Mouse (Mus musculus): ENCODE measurements at regions not wholly inside any gene's neighbourhood (a gene's known extent, or its start where the extent isn't known, plus 50 kb on each side); places are given as distances from the start of the nearest gene placed in this dataset.
"Not testable (repeated sequence)": the region's sequence is repeated elsewhere in the genome, so short reads cannot be mapped to it uniquely, and the experiment has no call there.

DNA sequence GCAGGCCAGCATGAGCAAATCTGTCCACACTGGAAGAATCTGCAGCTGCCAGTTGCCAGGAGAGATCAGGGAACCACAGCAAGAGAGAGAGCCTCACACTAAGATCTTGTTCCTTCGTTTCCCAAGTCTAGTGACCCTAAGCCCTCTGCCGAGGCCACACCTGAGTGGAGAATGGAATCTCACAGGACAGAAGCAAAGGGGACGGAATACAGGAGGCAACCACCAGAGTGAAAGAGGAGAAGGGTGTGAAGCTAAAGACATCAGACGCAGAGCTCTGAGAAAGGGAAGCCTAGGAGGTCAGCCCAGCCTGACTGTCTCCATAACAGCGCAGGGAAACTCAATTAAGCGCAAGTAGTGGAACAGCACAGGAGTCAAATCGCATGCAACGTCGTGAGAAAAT lies 75.0 kb downstream of the Suds3 start:
- in situ Hi-C loops (cut with MboI, MseI) = no loop called here

DNA sequence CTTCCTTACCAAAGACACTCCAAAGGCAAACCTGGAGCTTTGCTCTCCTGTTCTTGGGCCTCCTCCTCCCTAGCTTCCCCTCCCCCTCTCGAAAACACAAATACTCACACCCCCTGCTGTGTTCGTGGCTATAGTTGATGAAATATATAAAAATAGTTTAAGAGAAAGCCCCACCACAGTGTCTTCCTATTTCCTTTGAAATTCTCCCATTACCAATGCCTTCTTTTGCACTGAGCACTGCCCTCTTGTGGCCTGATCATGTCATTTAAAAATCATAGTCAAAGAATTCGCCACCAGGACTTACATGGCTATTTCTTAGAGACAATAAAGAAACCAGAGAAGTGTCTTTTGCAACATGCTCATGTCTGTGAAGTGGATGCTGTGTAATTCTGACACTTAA lies 78.7 kb downstream of the Suds3 start:
- in situ Hi-C loops (cut with MboI, MseI) = no loop called here

DNA sequence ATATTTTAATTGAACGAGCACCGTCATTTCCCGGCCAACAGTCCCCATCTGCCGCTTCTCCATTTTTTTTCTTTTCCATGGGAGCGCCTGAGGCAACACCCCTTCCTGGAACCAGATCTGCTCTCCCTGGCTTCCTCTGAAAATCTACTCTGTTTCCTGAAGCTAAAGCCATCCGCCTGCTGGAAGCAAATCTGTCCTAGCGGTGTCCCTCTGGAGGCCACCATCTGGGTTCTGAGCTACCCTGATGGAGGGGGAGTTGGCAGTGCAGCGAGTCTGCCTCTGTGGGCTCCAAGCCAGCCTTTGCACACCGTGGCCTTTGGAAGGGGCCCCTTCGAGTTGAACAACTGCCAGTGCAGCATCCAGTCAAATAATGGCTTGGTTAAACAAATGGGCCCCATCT lies 83.8 kb downstream of the Suds3 start:
- in situ Hi-C loops (cut with MboI, MseI) = no loop called here

DNA sequence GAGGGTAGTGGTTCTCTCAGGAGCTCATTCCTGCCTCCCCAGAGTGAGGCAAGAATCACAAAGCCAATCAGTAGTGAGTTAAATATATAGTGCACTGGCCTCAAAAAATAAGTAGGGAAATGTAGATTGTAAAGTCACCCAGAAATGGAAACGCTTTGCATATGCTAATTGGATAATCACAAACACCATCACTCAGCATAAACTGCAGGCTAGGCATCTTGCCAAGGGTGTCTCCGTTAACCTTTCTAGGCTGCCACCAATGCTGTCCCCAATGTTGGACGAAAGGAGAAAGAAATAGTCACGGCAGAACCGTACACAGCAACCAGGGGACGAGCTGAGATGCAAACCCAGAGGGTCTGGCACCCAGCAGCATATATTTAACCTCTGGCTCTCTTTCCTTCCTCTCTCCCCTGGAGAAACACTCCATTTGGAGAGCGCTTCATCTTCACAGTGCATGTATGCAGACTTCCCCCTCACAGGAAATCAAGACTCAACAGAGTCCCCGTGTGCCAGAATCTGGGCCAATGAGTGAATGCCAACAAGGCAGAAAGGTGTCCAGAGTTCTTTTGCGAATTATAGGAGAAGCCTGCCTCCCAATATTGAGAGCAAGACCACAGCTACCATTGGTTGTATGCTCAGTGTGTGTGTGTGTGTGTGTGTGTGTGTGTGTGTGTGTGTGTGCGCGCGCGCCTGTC lies 90.1 kb downstream of the Suds3 start:
- in situ Hi-C loops (cut with MboI, MseI) = no loop called here

DNA sequence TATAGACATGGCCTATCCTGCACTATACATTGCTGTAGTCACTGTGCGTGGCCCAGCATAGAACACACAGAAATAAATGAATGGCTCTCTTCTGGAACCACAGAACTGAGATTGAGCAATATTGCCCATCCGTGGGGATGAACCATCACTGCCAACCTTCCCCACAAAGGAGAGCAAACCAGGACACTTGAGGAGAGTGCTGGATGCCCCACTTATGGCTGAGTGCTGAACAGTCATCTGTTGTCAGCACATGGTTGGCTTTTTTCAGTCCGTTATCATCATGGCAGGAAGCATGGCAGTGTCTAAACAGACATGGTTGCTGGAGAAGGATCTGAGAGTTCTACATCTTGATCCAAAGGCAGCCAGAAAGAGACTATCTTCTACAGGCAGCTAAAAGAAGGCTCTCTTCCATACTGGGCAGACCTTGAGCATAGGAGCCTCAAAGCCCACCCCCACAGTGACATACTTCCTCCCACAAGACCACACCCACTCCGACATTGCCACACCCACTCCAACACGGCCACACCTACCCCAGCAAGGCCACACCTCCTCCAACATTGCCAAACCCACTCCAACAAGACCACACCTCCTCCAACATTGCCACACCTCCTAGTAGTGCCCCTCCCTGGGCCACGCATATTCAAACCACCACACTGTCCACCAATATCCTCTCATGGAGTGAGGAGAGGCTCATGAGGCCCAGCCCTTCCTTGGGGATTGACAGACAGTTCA lies 97.3 kb downstream of the Suds3 start:
- in situ Hi-C loops (cut with MboI, MseI) = no loop called here

DNA sequence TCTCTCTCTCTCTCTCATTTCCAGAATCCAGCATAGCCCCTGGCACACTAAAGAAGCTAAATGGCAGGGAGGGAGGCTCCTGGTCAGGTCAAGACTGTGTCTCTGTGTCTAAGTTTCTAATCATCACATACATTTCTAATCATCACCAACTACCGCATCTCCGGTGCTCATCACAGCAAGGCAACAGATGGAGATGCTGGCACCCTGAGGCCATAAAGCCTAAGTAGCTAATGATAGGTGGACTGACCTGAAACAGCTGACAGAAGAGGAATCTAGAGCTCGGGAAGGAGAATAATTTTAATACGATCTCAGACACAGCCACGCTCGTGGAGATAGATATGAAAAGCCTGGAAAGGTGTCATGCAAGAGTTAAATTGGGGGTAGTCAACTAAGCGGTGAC lies 104.8 kb downstream of the Suds3 start:
- in situ Hi-C loops (cut with MboI, MseI) = no loop called here

DNA sequence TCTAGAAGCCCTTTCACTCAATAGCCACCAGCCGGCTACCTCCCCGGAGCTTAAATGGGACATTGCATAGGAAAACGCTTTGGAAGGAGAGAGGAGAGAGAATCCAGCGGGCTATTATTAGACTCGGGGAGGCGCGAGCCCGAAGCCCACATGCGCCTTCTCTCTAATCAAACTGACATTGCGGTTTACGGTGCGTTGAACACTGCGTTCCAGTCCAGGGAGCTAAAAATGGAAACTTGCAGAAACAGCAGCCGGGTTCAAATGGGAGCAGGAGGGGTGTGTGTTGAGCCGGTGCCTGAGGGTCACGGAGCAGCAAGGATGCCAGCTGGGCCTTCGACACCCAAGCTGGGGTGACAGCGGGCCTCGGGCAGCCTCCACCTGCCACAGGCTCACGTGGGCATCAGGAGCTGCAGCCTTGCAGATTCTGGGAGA lies 115.1 kb downstream of the Suds3 start:
- in situ Hi-C loops (cut with MboI, MseI) = no loop called here

DNA sequence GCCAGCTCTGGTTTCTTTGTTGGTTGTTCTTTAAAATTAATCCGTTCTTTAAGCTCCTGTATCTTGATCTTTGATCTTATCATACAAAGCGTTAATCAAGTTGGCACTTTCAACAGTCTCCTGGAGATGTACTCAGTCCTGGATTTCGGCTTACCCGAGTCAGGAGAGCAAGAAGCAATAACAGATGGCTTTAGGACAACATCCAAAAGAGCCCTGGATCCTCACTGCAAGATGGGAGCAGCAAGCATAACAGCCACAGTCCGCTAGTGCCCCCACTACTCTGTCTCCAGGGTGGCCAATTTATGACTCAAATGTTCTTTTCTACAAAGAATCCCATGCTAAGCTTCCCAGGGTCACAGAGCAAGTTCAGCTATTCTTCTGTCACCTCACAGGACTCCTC lies 121.4 kb downstream of the Suds3 start:
- in situ Hi-C loops (cut with MboI, MseI) = no loop called here

DNA sequence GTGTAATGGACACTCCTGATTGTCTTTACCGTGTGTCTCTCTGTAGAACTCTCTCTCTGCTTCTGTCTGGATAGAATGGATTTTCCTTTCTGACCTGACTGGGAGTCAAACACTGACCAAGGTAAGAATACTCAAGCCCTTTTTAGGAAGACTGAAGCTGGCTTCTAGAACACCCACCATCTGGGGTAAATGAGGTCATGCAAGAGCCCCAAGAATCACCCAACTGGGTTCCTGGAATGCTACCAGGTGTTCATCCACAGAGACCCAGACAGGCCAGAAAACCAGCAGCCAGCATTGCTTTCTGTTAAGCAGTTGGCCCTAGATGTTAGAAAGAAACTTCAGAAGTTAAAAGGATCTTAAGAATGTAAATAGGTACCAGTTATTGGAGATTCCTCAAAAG lies 122.2 kb downstream of the Suds3 start:
- in situ Hi-C loops (cut with MboI, MseI) = no loop called here

DNA sequence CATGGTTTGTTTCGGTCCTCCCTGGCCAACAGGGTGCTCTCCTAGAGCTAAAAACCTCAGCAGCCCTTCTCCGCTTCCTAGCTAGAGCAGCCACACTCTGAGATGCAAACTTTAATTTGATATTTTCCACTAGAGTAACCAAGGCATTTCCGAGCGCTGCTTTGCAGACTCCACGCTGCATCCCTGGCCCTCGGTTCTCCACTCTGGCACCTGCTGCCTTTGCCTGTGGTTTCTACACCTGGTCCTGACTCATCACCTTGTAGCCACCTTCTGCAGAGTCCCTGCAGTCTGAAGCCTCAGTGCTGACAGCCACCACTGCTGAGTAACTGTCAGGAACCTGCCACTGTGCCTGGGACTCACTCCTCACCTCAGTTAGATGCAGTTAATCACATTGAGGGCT lies 124.5 kb downstream of the Suds3 start:
- in situ Hi-C loops (cut with MboI, MseI) = no loop called here

DNA sequence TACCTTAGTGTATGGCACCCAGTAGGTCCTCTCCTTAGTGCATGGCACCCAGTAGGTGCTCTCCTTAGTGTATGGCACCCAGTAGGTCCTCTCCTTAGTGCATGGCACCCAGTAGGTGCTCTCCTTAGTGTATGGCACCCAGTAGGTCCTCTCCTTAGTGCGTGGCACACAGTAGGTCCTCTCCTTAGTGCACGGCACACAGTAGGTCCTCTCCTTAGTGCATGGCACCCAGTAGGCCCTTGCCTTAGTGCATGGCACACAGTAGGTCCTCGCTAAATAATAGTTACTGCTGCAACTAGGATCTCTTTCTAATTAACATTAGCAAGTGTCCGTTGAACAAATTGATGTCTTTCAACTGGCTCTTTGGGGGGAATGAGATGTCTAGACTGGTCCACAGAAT lies 144.4 kb downstream of the Suds3 start:
- in situ Hi-C loops (cut with MboI, MseI) = not testable (repeated sequence)

DNA sequence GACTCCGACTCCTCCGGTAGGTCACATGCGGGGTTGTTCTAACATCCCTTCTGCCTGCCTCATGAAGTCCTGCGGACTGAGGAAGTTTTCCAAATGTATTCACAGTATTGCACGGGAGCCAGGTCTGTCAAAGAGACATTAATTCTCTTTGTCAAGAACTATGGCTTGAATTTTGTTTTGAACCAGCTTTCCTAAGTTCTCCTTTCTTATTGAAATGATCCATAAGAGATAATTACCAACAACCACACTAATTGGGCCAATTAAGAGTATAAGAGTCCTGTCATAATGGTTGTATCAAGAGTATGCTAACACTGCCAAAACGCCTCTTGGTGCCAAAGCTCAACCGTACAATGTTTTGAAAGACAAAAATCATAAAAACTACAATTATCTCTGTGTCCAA lies 151.7 kb downstream of the Suds3 start:
- in situ Hi-C loops (cut with MboI, MseI) = no loop called here

DNA sequence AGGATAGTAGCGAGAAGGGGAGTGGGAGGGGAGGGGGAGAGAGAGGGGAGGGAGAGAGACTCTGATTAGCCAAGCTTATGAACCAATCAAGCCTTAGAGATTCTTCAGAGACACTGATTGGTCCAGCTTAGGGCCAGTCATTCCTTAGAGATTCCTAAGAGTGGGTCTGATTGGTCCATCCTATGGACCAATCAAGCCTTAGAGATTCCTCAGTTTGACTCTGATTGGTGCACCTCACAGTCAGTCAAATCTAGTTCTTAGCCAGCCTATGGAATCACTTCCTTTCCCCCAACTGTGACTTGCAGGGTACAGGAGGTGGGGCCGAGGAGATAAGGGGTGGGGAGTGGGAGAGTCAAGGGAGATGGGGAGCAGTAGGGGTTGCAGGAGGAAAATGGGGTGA lies 152.8 kb downstream of the Suds3 start:
- in situ Hi-C loops (cut with MboI, MseI) = no loop called here

DNA sequence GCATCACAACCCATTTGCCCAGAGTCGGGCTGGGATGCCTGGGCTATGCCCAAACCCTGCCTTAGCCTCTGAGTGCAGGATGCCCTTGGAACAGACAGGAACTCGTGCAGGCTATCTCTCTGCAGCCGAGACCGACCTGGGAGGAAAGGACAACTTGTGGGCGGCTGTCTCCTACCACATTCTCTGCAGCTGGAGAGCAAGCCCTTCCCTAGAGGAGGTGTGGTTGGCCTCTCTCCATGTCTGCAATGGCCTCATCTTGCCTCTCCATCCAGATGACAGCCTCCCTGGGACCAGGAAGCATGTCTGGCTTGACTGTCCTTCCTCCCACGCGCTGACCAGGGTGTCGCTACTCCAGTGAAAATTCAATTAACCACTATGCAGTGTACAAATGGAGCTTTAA lies 155.9 kb downstream of the Suds3 start:
- in situ Hi-C loops (cut with MboI, MseI) = no loop called here

DNA sequence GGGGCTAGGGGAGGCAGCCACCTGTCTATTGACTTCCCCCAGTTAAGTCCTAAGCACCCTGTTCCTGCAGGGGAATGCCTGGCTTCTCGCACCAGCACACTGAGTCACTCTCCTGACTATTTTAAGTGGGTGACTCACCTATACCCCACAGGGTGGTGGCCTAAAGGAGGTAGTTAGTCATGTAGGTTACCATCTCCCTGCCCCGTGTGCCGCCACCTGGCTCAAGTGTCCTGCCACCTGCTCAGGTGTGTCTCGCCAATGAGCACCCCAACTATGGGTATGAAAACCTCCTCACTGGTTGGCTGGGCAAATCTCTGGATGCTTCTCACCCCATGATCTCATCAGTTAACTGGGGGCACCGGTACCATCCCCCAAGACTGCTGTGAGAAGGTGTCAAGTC lies 157.8 kb downstream of the Suds3 start:
- in situ Hi-C loops (cut with MboI, MseI) = no loop called here

DNA sequence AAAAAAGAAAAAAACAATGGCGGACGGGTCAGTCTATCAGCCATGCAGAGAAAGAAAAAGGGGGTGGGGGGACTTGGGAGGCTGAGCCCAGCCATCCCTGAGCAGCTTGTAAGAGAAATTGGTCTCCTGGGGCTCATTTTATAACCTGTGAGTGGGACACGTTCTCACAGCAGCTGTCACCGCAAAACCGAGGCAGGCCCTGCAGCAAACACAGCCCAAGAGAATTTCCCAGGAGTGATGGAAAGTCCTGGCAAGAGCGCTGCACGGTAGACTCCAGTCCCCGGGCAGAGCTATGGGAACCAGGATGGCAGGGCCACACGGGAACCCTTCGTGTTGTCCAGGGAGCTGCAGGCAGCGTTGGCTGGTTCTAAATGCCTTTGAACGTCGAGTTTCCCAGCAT lies 159.3 kb downstream of the Suds3 start:
- in situ Hi-C loops (cut with MboI, MseI) = no loop called here

DNA sequence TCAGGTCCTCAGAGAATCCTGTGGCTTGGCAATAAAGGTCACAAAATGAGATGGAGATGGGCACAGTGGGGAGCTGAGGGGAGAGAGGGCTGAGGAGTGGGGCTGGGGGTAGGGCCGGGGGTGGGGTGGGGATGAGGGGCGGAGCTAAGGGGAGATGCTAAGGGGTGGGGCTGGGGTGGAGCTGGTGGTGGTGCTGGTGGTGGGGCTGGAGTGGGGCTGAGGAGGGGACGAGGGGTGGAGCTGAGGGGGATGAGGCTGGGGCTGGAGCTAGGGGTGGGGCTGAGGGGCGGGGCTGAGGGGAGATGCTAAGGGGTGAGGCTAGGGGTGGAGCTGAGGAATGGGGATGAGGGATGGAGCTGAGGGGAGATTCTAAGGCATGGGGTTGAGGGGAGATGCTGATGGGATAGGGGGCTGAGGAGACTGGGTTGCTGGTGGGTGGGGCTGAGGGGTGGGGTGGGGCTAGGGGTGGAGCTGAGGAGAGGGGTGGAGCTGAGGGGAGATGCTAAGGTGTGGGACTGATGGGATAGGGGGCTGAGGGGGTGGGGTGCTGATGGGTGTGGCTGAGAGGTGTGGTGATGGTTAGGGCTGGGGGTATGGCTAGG lies 165.5 kb downstream of the Suds3 start:
- in situ Hi-C loops (cut with MboI, MseI) = no loop called here

DNA sequence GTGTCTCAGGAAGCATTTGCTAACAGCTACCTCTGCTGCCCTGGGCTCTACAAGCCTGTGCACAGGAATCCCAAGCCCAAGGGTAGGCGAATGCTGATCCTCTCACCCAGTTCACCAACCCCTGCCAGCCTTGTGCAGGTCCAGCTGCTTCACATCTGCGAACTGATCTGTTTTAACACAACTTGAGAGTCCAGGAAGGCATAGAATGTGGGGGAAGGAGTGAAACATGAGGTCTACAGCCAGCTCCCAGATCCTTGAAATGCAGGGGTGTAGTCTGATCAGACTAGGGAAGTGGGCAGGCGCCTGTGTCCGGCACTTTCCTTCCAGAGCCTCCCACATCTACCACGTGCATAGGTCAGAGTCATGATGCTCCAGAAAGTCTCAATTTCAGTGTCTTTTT lies 181.3 kb downstream of the Suds3 start:
- in situ Hi-C loops (cut with MboI, MseI) = no loop called here

DNA sequence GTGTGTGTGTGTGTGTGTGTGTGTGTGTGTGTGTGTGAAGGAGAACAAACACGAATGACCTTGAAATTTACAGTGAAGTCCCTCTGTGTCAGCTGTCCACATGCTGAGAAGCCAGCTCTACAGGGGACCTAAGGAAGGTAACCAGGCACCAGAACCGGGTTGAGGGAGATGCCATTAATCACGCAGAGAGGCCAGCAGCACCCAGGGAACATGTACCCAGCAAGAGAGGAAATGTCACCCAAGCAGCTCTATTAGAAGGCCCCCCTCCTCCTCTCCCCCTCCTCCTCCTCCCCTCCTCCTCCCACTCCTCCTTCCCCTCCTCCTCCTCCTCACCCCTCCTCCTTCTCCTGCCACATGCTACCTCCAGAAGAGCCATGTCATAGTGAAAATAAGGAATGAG lies 181.8 kb downstream of the Suds3 start:
- in situ Hi-C loops (cut with MboI, MseI) = no loop called here

DNA sequence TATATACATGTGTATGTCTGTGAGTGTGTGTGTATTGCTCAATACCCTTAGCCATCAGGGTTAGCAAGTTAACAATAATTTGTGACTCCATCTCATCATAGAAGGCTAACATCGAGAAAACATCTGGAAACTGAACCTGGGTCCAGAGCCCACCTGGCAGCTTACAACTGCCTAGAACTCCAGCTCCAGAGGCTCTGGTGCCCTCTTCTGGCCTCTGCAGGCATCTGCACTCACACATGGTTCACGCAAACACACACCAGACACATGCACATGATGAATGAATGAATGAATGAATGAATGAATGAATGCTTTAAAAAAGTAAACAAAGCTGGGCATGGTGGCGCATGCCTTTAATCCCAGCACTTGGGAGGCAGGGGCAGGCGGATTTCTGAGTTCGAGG lies 182.8 kb downstream of the Suds3 start:
- in situ Hi-C loops (cut with MboI, MseI) = no loop called here

DNA sequence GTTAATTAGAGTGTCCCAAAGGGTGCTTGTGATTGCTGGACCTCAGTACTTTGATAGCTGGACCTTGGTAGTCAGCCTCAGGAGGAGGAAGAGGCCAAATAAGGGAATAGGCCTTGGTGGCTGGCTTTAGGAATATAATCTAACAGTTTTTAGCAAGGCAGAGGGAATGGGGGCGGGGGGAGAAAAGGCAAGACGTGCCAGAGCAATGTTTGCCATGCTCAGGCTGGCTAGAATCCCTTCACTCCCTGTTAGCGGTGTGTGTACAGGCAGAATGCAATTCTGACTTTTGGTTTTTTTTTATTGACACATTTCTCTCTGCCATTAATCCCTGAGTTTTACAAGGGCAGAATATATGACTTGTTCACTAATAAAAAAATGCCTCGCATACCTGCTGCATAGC lies 192.2 kb downstream of the Suds3 start:
- in situ Hi-C loops (cut with MboI, MseI) = no loop called here

DNA sequence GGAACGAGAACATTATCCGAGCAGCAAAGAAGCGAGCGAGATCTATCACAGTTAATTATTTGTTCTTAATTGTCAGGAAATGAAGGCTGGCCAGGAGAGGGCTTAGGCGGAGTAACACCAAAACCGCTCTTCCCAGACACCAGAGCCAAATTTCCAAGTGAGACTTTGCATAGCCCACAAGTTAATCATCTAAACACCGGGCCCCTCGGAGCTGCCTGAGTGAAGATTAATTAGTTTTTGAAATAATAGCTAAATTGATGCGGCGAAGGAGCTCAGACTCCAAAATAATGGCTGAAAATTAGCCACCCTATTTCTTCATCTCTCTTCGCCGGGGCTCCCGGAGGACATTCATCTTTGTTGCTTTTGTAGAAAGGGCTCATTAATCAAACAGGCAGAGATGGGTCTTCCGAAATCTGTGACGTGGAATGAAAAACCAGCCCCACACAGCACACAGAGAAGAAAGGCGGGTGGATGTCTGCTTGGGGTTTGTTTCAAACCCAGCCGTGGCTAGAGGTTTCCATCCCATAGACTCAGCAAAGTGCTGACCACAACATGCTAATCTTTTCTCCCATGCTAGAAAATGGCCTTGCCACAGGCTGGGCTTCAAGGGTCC lies 193.7 kb downstream of the Suds3 start:
- in situ Hi-C loops (cut with MboI, MseI) = no loop called here

DNA sequence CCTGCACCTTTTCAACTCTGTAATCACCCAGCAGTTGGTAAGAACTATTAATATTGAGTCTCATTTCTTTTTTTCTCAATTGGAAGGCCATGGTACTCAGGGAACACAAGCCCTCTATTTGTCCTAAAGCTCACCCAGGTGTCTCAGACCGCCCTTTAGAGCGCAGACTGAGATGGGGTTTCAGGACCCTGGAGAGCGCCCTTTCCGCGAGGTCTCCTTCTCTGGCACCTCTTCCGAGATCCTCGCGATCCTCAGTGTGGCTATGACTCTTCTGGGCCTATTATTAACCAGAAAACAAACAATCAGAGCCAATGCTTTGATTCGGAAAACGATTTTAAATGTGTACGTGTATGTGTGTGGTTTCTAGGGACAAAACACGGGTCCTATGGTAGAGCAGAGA lies 201.0 kb downstream of the Suds3 start:
- in situ Hi-C loops (cut with MboI, MseI) = no loop called here
